Mouse (Mus musculus): ENCODE data around the gene Rtl5. TPM values are rescaled to one million over a fixed set of nuclear protein-coding genes. Genes with fewer than 3 reads are reported as not detected.

Rtl5 gene
- polyA plus RNA-seq, 1 experiment from 2014 or later: 0.22 TPM

DNA sequence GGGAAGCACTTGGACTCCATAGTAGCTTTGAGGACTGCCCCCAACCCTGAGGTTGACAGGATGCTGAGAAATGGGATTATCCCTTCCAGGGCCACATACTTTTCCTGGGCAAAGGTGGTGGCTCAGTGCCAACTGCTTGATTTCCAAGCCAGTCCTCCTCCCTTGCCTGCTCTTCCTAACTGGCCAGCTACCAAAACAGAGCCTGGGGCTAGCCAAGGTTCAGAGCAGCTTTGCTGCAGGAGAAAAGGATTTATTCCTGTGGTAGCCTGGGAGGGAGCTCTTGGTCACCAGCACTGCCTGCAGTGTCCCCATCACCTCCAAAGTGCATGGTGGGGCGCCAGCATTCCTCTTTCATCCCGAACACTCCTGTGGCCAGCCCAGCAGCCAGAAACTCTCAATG, 33.6 kb downstream of the Rtl5 start:
- Histone ChIP-seq H3K4me3 (replicated peaks) (no peak overlapping the region), H3K27me3 (no peaks in the 10 kb centered on the region), H3K9me3 (replicated peaks) (no peaks in the 10 kb centered on the region), H3K36me3 (replicated peaks) (no peaks in the 10 kb centered on the region), H3K27ac (replicated peaks) (0 out of 2 replicates have a peak overlapping the region, but pooled peaks have one; percentile 24), H3K9ac (no peak overlapping the region), H3K4me2 (no peak overlapping the region), H3K4me1 (replicated peaks) (0 out of 2 replicates have a peak, but pooled peaks cover 2% of the 10 kb centered on the region)
- ATAC-seq (ENCODE audit: insufficient read depth): no peak; the same call in 1 of the 2 replicates
- 53% methylated on average over 2 of the region's 2 CpGs for WGBS (ENCODE audit: insufficient replicate concordance)

DNA sequence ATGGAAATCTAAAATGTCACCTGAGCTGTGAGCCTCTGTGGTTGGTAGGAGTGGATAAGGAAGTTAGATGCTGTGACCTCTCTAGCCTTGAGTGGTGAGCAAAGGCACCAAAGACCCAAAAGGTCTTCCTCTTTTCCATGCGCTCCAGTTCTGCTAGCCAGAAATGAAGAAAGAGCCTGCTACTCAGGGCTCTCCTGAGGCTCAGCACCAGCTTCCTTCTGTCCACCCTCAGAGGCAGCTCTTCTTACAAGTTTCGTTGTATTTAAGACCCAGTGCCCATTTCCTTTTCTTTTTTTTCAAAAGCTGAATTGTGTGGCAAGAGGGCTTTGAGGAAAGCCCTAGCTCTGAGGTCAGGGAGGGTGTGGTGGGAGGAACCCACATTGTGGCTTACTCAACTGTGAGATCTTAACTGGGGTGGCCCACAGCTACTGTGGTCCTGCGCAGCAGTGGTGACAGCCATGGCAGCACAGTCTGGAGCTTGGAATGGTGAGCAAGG, 34.2 kb downstream of the Rtl5 start:
- H3K4me2 ChIP-seq: no peak overlapping the region
- H3K27me3 ChIP-seq: no peaks in the 10 kb centered on the region
- peak; percentile 62; the same call in 1 of the 2 replicates for ATAC-seq (ENCODE audit: insufficient read depth)
- peaks cover 3% of the 10 kb centered on the region; the same call in 1 of the 2 replicates for H3K4me1 ChIP-seq (replicated peaks)
- H3K9ac ChIP-seq: no peak overlapping the region
- 0 out of 2 replicates have a peak overlapping the region, but pooled peaks have one; percentile 24 for H3K27ac ChIP-seq (replicated peaks)
- H3K36me3 ChIP-seq (replicated peaks): no peaks in the 10 kb centered on the region
- no peak overlapping the region for H3K4me3 ChIP-seq (replicated peaks)
- WGBS (ENCODE audit: insufficient replicate concordance): 41% methylated on average over 3 of the region's 3 CpGs
- no peaks in the 10 kb centered on the region for H3K9me3 ChIP-seq (replicated peaks)

DNA sequence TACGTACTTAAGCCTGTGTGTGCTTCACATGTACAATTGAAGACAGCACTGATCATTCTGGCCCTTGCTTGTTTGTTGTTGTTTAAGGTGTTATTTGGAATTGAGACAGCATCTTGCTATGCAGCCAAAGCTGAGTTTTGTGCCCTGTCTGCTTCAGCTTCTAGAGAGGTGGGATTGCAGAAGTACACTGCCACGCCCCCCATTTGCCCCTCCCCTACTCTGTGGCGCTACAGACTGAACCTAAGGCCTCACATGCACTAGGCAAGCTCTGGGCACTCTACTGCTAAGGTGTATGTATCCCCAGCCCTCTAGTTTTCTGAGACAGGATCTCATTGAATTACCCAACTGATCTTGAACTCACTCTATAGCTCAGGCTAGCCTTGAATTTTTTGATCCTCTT, 35.4 kb downstream of the Rtl5 start:
- Histone ChIP-seq H3K4me1 (replicated peaks) (peaks cover 5% of the 10 kb centered on the region; the same call in 1 of the 2 replicates), H3K9ac (no peak overlapping the region), H3K9me3 (replicated peaks) (no peaks in the 10 kb centered on the region), H3K27ac (replicated peaks) (no peak overlapping the region), H3K4me3 (replicated peaks) (no peak overlapping the region), H3K36me3 (replicated peaks) (no peaks in the 10 kb centered on the region), H3K4me2 (no peak overlapping the region), H3K27me3 (no peaks in the 10 kb centered on the region)
- WGBS (ENCODE audit: insufficient replicate concordance): 33% methylated on average over 3 of the region's 3 CpGs
- ATAC-seq (ENCODE audit: insufficient read depth): no peak

DNA sequence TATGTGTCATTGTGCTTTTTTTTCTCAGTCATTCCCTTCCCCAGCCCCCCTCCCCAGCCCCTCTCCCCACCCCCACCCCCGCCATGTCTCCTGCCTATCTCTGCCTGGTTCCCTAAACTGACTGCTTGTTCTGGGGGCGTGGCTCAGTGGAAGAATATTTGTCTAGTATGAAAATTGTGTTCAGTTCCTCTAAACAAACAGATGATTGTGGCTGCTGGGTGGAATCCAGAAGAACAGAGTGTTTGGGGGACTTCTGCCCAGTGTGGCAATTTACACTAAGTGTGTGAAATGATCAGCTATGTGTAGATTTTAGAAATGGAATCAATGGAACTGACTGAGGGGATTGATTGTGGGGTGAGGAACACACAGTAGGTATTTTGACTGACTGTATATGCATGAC, 37.5 kb downstream of the Rtl5 start:
- H3K4me3 ChIP-seq (replicated peaks): no peak overlapping the region
- peaks cover 5% of the 10 kb centered on the region; the same call in 1 of the 2 replicates for H3K4me1 ChIP-seq (replicated peaks)
- ATAC-seq (ENCODE audit: insufficient read depth): no peak
- H3K9ac ChIP-seq: no peak overlapping the region
- no peak overlapping the region for H3K27ac ChIP-seq (replicated peaks)
- 54% methylated on average over 2 of the region's 2 CpGs for WGBS (ENCODE audit: insufficient replicate concordance)
- H3K27me3 ChIP-seq: peaks cover 3% of the 10 kb centered on the region; the same call in 1 of the 2 replicates
- no peak overlapping the region for H3K4me2 ChIP-seq
- H3K36me3 ChIP-seq (replicated peaks): no peaks in the 10 kb centered on the region
- no peaks in the 10 kb centered on the region for H3K9me3 ChIP-seq (replicated peaks)

DNA sequence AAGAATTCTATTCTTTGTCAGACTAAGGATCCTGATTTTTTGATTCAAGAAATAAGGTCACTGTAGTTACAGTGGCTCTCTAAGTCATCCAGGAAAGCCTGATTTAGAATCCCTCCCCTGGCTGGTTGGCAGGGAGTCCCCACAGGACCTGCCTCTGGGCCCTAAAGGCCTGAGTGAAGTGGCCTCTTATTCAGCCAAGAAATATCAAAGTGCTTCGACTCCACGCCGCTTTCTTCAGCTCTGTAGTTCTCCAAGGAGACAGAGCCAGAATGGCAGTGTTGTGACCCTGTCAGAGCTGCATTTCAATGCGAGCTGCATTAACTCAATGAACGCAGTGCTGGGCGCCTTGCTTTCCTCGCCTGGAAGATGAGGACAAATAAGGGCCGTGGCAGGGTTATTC, 38.7 kb downstream of the Rtl5 start:
- H3K4me1 ChIP-seq (replicated peaks): peaks cover 5% of the 10 kb centered on the region; the same call in 1 of the 2 replicates
- H3K9me3 ChIP-seq (replicated peaks): no peaks in the 10 kb centered on the region
- ATAC-seq (ENCODE audit: insufficient read depth): no peak
- H3K4me2 ChIP-seq: no peak overlapping the region
- no peak overlapping the region for H3K4me3 ChIP-seq (replicated peaks)
- H3K36me3 ChIP-seq (replicated peaks): no peaks in the 10 kb centered on the region
- 78% methylated on average over 8 of the region's 8 CpGs for WGBS (ENCODE audit: insufficient replicate concordance)
- no peak overlapping the region for H3K9ac ChIP-seq
- H3K27ac ChIP-seq (replicated peaks): no peak overlapping the region
- H3K27me3 ChIP-seq: peaks cover 3% of the 10 kb centered on the region; the same call in 1 of the 2 replicates

DNA sequence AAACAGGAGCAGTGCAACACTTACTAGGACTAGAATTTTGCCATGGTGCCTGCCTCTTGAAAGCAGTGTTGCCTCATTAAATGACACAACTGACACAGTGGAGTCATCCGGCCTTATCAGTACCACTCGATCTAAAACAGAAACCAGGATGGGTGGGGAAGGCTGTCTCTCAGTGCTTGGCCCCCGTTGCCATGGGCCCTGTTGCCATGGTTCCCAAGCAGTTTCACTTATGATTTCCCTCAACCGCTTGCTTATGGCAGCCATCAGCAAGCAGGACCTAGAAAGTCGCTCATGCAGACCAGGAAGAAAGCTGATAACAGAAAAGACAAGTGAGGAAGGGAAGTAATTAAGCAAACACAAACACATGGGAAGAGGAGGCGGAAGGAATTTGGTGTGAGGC, 39.3 kb downstream of the Rtl5 start:
- no peaks in the 10 kb centered on the region for H3K36me3 ChIP-seq (replicated peaks)
- H3K4me3 ChIP-seq (replicated peaks): no peak overlapping the region
- no peaks in the 10 kb centered on the region for H3K9me3 ChIP-seq (replicated peaks)
- no peak overlapping the region for H3K27ac ChIP-seq (replicated peaks)
- no peak overlapping the region for H3K4me2 ChIP-seq
- H3K27me3 ChIP-seq: peaks cover 3% of the 10 kb centered on the region; the same call in 1 of the 2 replicates
- WGBS (ENCODE audit: insufficient replicate concordance): 27% methylated on average over 6 of the region's 6 CpGs
- H3K9ac ChIP-seq: no peak overlapping the region
- no peak for ATAC-seq (ENCODE audit: insufficient read depth)
- H3K4me1 ChIP-seq (replicated peaks): peaks cover 5% of the 10 kb centered on the region; the same call in 1 of the 2 replicates

DNA sequence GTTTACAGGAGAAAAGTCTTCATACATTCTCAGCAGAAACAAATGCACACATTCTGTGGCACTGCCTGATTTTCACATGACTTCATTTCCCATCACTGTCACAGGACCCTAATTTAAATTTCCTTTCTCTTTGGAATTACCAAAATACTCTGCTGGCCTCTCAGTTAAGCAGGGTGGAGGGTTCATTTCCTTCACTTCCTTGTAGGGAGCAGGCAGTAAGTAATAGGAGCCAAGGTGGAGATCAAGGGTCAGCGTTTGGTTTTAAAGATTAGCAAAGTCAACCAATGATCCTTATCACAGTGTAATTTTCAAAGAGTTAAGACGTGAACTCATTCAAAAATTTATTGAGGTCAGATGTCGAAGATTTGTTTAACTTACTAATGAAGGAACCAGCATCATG, 46.1 kb downstream of the Rtl5 start:
- no peak overlapping the region for H3K4me2 ChIP-seq
- H3K4me3 ChIP-seq (replicated peaks): no peak overlapping the region
- no peaks in the 10 kb centered on the region for H3K9me3 ChIP-seq (replicated peaks)
- H3K27ac ChIP-seq (replicated peaks): no peak overlapping the region
- H3K27me3 ChIP-seq: peaks cover 21% of the 10 kb centered on the region; the same call in 1 of the 2 replicates
- no peak overlapping the region for H3K9ac ChIP-seq
- H3K36me3 ChIP-seq (replicated peaks): no peaks in the 10 kb centered on the region
- no peaks in the 10 kb centered on the region for H3K4me1 ChIP-seq (replicated peaks)
- ATAC-seq (ENCODE audit: insufficient read depth): no peak
- WGBS (ENCODE audit: insufficient replicate concordance): 44% methylated on average over 3 of the region's 3 CpGs

DNA sequence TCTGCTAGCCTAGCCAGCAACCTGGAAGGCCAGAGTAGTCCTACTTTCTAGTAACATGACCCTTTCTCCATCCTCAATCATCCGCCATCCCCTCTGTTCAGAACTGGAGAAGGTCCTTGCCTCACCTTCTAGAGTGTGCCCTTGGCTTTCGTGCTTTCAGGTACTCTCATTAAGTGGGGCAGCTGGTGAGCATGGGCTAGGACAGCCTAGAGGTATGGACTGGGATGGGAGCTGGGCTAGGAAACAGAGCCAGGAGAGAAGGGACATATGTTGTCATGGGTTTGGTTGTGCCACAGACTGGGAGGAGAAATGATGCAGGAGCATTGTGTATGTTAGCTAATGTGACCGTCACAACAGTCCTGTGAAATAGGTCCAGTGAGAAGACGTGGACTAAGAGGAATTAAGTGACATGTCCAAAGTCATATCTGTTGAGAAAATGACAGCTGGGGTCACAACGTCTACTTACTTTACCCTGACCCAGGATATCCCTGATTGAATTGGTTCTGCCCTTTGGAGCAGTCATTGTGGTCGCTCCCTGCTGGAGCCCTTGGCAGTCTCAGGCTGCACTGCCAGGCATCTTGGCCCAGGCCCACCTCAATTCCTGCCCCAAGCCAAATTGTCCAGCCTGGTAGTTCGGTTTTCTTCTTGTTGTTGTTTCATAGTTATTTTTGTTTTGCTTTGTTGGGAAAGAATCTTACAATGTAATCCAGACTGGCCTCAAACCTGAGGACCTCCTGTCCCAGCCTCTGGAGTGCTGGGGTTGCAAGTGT, 51.4 kb downstream of the Rtl5 start:
- Histone ChIP-seq H3K4me3 (replicated peaks) (no peak overlapping the region), H3K27ac (replicated peaks) (no peak overlapping the region), H3K9me3 (replicated peaks) (no peaks in the 10 kb centered on the region), H3K9ac (no peak overlapping the region), H3K4me1 (replicated peaks) (no peaks in the 10 kb centered on the region), H3K36me3 (replicated peaks) (no peaks in the 10 kb centered on the region), H3K4me2 (no peak overlapping the region), H3K27me3 (peaks cover 25% of the 10 kb centered on the region; the same call in 1 of the 2 replicates)
- ATAC-seq (ENCODE audit: insufficient read depth): no peak
- WGBS (ENCODE audit: insufficient replicate concordance): 58% methylated on average over 7 of the region's 7 CpGs

DNA sequence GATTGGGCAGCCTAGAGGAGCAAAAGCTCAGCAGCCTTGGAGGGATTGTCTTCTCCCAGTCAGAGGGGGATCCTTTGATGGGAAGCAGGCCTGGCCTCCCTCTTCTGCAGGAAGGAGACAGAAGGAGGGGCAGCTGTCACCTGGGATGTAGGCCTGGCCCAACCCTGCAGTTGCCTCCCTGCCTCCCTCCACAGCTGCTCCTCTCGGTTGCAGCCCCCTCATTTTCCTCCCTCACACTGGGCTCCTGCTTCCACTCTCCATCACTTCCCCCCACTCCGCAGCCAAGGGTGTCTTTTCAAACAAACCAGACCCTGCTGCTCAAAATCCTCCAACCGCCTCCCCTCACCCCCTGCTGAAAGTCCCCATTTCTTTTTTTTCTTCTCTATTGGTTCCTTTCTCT, 52.2 kb downstream of the Rtl5 start:
- H3K27me3 ChIP-seq: peaks cover 24% of the 10 kb centered on the region; the same call in 1 of the 2 replicates
- H3K4me3 ChIP-seq (replicated peaks): no peak overlapping the region
- no peak overlapping the region for H3K4me2 ChIP-seq
- 37% methylated on average over 3 of the region's 3 CpGs for WGBS (ENCODE audit: insufficient replicate concordance)
- H3K4me1 ChIP-seq (replicated peaks): no peaks in the 10 kb centered on the region
- ATAC-seq (ENCODE audit: insufficient read depth): no peak
- no peak overlapping the region for H3K27ac ChIP-seq (replicated peaks)
- no peak overlapping the region for H3K9ac ChIP-seq
- H3K9me3 ChIP-seq (replicated peaks): no peaks in the 10 kb centered on the region
- no peaks in the 10 kb centered on the region for H3K36me3 ChIP-seq (replicated peaks)

DNA sequence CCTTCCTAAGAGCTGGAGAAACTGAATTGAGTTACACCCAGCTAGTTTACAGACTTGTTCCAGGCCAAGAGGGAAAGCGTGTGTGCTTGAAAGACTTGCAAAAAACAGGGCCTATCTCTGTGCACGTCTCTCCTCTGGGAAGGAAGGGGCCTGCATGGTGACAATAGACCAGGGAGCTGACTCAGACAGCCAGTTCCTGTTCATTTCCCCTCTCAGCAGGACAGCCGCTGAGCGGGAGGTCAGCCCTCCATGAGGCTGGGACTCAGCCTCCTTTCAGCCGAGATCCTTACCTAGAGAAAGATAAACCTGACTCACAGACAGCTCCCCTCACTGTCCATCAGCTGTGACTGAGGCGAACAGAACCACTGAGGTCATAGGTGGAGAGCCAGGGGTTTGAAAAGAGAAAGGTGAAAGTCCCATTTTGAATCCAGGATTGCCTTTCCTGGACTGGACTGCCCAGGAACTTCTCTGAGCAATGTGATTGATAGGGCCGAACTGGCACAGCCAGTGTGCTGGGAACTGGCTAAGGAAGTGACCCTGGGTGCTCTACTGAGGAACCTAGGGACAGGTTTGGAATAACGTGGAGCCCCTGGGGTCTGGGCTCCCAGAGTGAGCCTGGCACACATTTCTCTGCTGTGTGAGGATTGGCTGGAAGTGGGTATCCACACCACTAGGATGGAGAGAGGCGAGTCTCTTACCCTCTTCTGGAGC, 53.7 kb downstream of the Rtl5 start:
- ATAC-seq (ENCODE audit: insufficient read depth): no peak; the same call in 1 of the 2 replicates
- WGBS (ENCODE audit: insufficient replicate concordance): 24% methylated on average over 9 of the region's 9 CpGs
- H3K4me3 ChIP-seq (replicated peaks): no peak overlapping the region
- no peaks in the 10 kb centered on the region for H3K36me3 ChIP-seq (replicated peaks)
- H3K4me1 ChIP-seq (replicated peaks): no peaks in the 10 kb centered on the region
- no peaks in the 10 kb centered on the region for H3K9me3 ChIP-seq (replicated peaks)
- H3K27ac ChIP-seq (replicated peaks): no peak overlapping the region
- H3K27me3 ChIP-seq: peaks cover 16% of the 10 kb centered on the region
- H3K9ac ChIP-seq: no peak overlapping the region
- H3K4me2 ChIP-seq: no peak overlapping the region
